Mouse (Mus musculus) midbrain, postnatal 0 days (tissue): Measurements from ENCODE around the gene Erg. TPM values are rescaled to one million over a fixed set of nuclear protein-coding genes. Genes with fewer than 3 reads are reported as not detected.

ENCODE experiments used
- ATAC-seq: fragments of 200-750 bp; cut with Nextera tagmentation; 2 replicates; pipeline ENCODE4 v1.8.0; 2017; ENCODE audit warnings: moderate number of reproducible peaks, mild to moderate bottlenecking, moderate TSS enrichment, moderate library complexity; ENCODE audit not compliant: low FRiP score
- DNase-seq: peaks from one replicate; pipeline ENCODE4 v3.0.0-alpha.2; 2015; ENCODE audit warnings: low spot score
- H3K27ac ChIP-seq: fragments of 300-500 bp; sonication (generic); 2 replicates; pipeline ENCODE4 v1.5.1; 2014; ENCODE audit warnings: low read depth, mild to moderate bottlenecking, low read length, mixed read lengths
- H3K27me3 ChIP-seq: fragments of 300-500 bp; sonication (generic); 2 replicates; pipeline ENCODE4 v1.6.1; 2014; ENCODE audit warnings: low read length, control low read depth, mixed read lengths; ENCODE audit not compliant: insufficient read depth
- H3K36me3 ChIP-seq: fragments of 300-500 bp; sonication (generic); 2 replicates; pipeline ENCODE4 v1.6.1; 2014; ENCODE audit warnings: low read length, control low read depth, mixed read lengths; ENCODE audit not compliant: insufficient read depth
- H3K4me1 ChIP-seq: fragments of 300-500 bp; sonication (generic); 2 replicates; pipeline ENCODE4 v1.6.1; 2014; ENCODE audit warnings: mild to moderate bottlenecking, control low read depth, antibody characterized with exemption, low read length, mixed read lengths; ENCODE audit not compliant: insufficient read depth
- H3K4me2 ChIP-seq: fragments of 300-500 bp; sonication (generic); 2 replicates; pipeline ENCODE4 v1.6.1; 2014; ENCODE audit warnings: low read depth, mild to moderate bottlenecking, low read length, mixed read lengths; ENCODE audit not compliant: poor library complexity, severe bottlenecking
- H3K4me3 ChIP-seq: fragments of 300-500 bp; sonication (generic); 2 replicates; pipeline ENCODE4 v1.5.1; 2014; ENCODE audit warnings: low read depth, mild to moderate bottlenecking, low read length, moderate library complexity
- H3K9ac ChIP-seq: fragments of 300-500 bp; sonication (generic); replicated peaks from 2 replicates; pipeline ENCODE4 v1.6.1; 2014; ENCODE audit warnings: mild to moderate bottlenecking, low read length, moderate library complexity, mixed read lengths; ENCODE audit not compliant: poor library complexity, severe bottlenecking
- H3K9me3 ChIP-seq: fragments of 300-500 bp; sonication (generic); 2 replicates; pipeline ENCODE4 v1.6.1; 2016; ENCODE audit warnings: low read length, control low read depth
- CTCF ChIP-seq: IDR thresholded peaks from 2 replicates; pipeline ENCODE4 v1.5.1; 2016; ENCODE audit warnings: antibody characterized with exemption, mild to moderate bottlenecking
- WGBS: fragments of 180-500 bp; shearing (Covaris S2); extraction: QIAGEN DNeasy Blood & Tissue Kit; methylation state at CpG from one replicate; pipeline ENCODE4 v1.1.7; 2014; 5-methylcytosine and 5-hydroxymethylcytosine counted together
- polyA plus RNA-seq: library from polyadenylated mRNA; unstranded; fragments of >200 nt; fragmentation: Nextera tagmentation; extraction: Ambion mirVana; gene quantifications from 2 replicates; pipeline ENCODE4 v1.2.1, GENCODE M21; 2015
- total RNA-seq: library from RNA; depleted of rRNA; stranded (reverse); fragments of >200 nt; gene quantifications from 2 replicates; pipeline ENCODE4 v1.2.3, GENCODE M21; 2014

The Erg gene
- total and polyA plus RNA-seq, 2 experiments from 2014 or later = 0.89 to 4.8 TPM

GRCm38 (mm10) chr16:95490386-95490785 lies 96.0 kb downstream of the Erg start:
- Histone ChIP-seq H3K9me3 (no peaks in the 10 kb centered on the region), H3K36me3 (no peaks in the 10 kb centered on the region), H3K9ac (no peak overlapping the region), H3K4me3 (no peak overlapping the region), H3K27ac (no peak overlapping the region), H3K4me1 (no peaks in the 10 kb centered on the region), H3K27me3 (no peaks in the 10 kb centered on the region), H3K4me2 (no peak overlapping the region)
- ATAC-seq (no peak), DNase-seq (no peak)
- 81% methylated on average over 5 of the region's 5 CpGs for WGBS
- no peak for TF ChIP-seq CTCF

GRCm38 (mm10) chr16:95487606-95488351 lies 98.6 kb downstream of the Erg start:
- ATAC-seq (no peak), DNase-seq (no peak)
- WGBS = 86% methylated on average over 9 of the region's 9 CpGs
- no peaks in the 10 kb centered on the region for H3K27me3 ChIP-seq
- no peak overlapping the region for H3K4me2 ChIP-seq
- no peak for TF ChIP-seq CTCF
- H3K4me3 ChIP-seq = no peak overlapping the region
- H3K27ac ChIP-seq = no peak overlapping the region
- H3K9ac ChIP-seq = no peak overlapping the region
- H3K9me3 ChIP-seq = no peaks in the 10 kb centered on the region
- H3K36me3 ChIP-seq = no peaks in the 10 kb centered on the region
- H3K4me1 ChIP-seq = no peaks in the 10 kb centered on the region

- Histone ChIP-seq H3K4me3 (no peak overlapping the region), H3K27me3 (no peaks in the 10 kb centered on the region), H3K4me1 (no peaks in the 10 kb centered on the region), H3K4me2 (no peak overlapping the region), H3K36me3 (no peaks in the 10 kb centered on the region), H3K9ac (no peak overlapping the region), H3K27ac (no peak overlapping the region), H3K9me3 (no peaks in the 10 kb centered on the region)
- DNase-seq (no peak), ATAC-seq (no peak)
- no peak for TF ChIP-seq CTCF
- WGBS = 95% methylated on average over 13 of the region's 13 CpGs
Measured at GRCm38 (mm10) chr16:95481176-95481575, 105.2 kb downstream of the Erg start.

- Histone ChIP-seq H3K4me3 (no peak overlapping the region), H3K4me1 (no peaks in the 10 kb centered on the region), H3K9ac (no peak overlapping the region), H3K36me3 (no peaks in the 10 kb centered on the region), H3K4me2 (no peak overlapping the region), H3K9me3 (no peaks in the 10 kb centered on the region), H3K27me3 (no peaks in the 10 kb centered on the region), H3K27ac (no peak overlapping the region)
- ATAC-seq (no peak), DNase-seq (no peak)
- no peak for TF ChIP-seq CTCF
- WGBS = 90% methylated on average over 5 of the region's 5 CpGs
Measured at GRCm38 (mm10) chr16:95478558-95478957, 107.8 kb downstream of the Erg start.

- TF ChIP-seq CTCF = no peak
- DNase-seq (no peak), ATAC-seq (no peak)
- Histone ChIP-seq H3K4me2 (no peak overlapping the region), H3K9ac (no peak overlapping the region), H3K4me1 (no peaks in the 10 kb centered on the region), H3K4me3 (no peak overlapping the region), H3K27me3 (no peaks in the 10 kb centered on the region), H3K27ac (no peak overlapping the region), H3K36me3 (no peaks in the 10 kb centered on the region), H3K9me3 (no peaks in the 10 kb centered on the region)
- 85% methylated on average over 3 of the region's 3 CpGs for WGBS
Measured at GRCm38 (mm10) chr16:95475041-95475440, 111.4 kb downstream of the Erg start.

- no peak overlapping the region for H3K27ac ChIP-seq
- H3K4me1 ChIP-seq = no peaks in the 10 kb centered on the region
- H3K27me3 ChIP-seq = no peaks in the 10 kb centered on the region
- no peak for TF ChIP-seq CTCF
- ATAC-seq (no peak), DNase-seq (no peak)
- no peaks in the 10 kb centered on the region for H3K36me3 ChIP-seq
- H3K9me3 ChIP-seq = no peaks in the 10 kb centered on the region
- H3K9ac ChIP-seq = no peak overlapping the region
- no peak overlapping the region for H3K4me3 ChIP-seq
- H3K4me2 ChIP-seq = no peak overlapping the region
- 93% methylated on average over 3 of the region's 3 CpGs for WGBS
Measured at GRCm38 (mm10) chr16:95473946-95474345, 112.4 kb downstream of the Erg start.
